Mouse (Mus musculus): Measurements from ENCODE around the gene Kpna1. TPM values are rescaled to one million over a fixed set of nuclear protein-coding genes. Genes with fewer than 3 reads are reported as not detected.

The Kpna1 gene
- polyA plus RNA-seq, 2 experiments = 15.4 to 38.7 TPM

DNA sequence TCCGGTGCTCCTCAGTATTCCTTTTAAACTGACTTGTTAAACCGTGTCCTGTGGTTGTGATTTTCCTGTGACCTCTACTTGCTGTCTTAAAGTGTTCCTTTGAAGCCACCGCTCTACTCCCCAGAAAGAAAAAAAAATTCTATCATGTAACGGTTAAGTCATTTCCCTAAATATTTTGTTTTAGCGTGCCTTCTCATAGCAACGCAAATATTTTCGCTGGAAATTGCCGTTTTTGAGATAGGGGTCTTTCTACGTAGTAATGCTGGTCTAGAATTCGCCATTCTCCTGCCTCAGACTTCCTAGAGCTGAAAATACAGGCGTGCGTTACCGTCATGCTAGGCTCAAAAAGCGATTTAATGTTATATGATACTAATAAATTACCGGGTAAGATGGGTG is 4.0 kb downstream of the Kpna1 start:
- Histone ChIP-seq H3K4me1 (ENCODE audit: control insufficient read depth, insufficient read depth, low read length) (0 out of 2 replicates have a peak, but pooled peaks cover 8% of the 10 kb centered on the region), H3K9me3 (ENCODE audit: control insufficient read depth, low read length) (no peaks in the 10 kb centered on the region), H3K27ac (replicated peaks; ENCODE audit: low read depth, low read length) (no peak overlapping the region), H3K27me3 (ENCODE audit: control insufficient read depth, insufficient read depth, low read length) (no peaks in the 10 kb centered on the region), H3K4me3 (replicated peaks; ENCODE audit: low read length) (peak overlapping the region; percentile 85), H3K4me2 (replicated peaks; ENCODE audit: low read depth, low read length, severe bottlenecking) (peak overlapping the region; percentile 60), H3K9ac (ENCODE audit: low read depth, low read length, severe bottlenecking) (peak overlapping the region; percentile 93; the same call in 1 of the 2 replicates), H3K36me3 (ENCODE audit: control insufficient read depth, insufficient read depth, low read length) (no peaks in the 10 kb centered on the region)
- DNase-seq (ENCODE audit: low spot score) (no peak), ATAC-seq (ENCODE audit: low FRiP score, low read depth) (no peak)
- no peak for TF ChIP-seq POLR2A (IDR thresholded peaks at IDR 0.05; ENCODE audit: borderline replicate concordance, extremely low read depth, insufficient read depth, insufficient read length)
- WGBS = 1% methylated on average over 15 of the region's 15 CpGs

DNA sequence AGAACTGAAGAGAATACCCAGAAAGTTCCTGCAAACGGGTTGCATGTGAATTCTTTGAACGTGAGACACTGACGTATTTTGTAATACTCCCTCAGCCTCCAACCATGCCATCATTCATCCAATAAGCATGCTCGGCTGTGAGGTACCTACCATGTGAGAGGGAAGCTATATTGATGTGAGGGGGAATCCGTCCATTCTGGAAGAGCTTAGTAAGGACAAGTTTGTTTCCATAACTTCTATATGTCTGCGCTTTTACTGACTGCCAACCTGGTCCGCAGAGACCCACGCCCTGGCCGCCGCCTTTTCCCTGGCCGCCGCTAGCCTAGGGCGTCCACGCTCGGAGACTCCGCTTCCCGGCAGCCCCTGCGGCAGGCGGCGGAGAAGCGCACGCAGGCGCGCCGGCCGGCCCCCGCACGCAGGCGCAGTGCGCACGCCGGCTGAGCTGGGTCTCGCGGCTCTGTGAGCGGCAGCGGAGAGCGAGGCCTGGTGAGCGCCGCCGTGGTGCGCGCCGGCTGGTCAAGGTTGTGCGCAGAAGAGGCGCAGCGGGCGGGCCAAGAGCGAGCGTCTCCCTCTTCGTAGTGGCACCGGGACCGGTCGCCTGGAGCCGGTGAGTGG is 4.5 kb downstream of the Kpna1 start:
- TF ChIP-seq POLR2A (IDR thresholded peaks at IDR 0.05; ENCODE audit: borderline replicate concordance, extremely low read depth, insufficient read depth, insufficient read length) = peak; percentile 83; the same call in 1 of the 2 replicates
- peak overlapping the region; percentile 93 for H3K9ac ChIP-seq (ENCODE audit: low read depth, low read length, severe bottlenecking)
- DNase-seq (ENCODE audit: low spot score) (peak; percentile 87), ATAC-seq (ENCODE audit: low FRiP score, low read depth) (peak; percentile 94)
- H3K36me3 ChIP-seq (ENCODE audit: control insufficient read depth, insufficient read depth, low read length) = no peaks in the 10 kb centered on the region
- peak overlapping the region; percentile 99 for H3K27ac ChIP-seq (replicated peaks; ENCODE audit: low read depth, low read length)
- H3K4me1 ChIP-seq (ENCODE audit: control insufficient read depth, insufficient read depth, low read length) = 0 out of 2 replicates have a peak, but pooled peaks cover 8% of the 10 kb centered on the region
- peak overlapping the region; percentile 85 for H3K4me3 ChIP-seq (replicated peaks; ENCODE audit: low read length)
- under 1% methylated on average over 47 of the region's 54 CpGs for WGBS
- H3K4me2 ChIP-seq (replicated peaks; ENCODE audit: low read depth, low read length, severe bottlenecking) = peak overlapping the region; percentile 60
- no peaks in the 10 kb centered on the region for H3K9me3 ChIP-seq (ENCODE audit: control insufficient read depth, low read length)
- no peaks in the 10 kb centered on the region for H3K27me3 ChIP-seq (ENCODE audit: control insufficient read depth, insufficient read depth, low read length)

- no peaks in the 10 kb centered on the region for H3K36me3 ChIP-seq (ENCODE audit: control insufficient read depth, insufficient read depth, low read length)
- peak overlapping the region; percentile 99 for H3K27ac ChIP-seq (replicated peaks; ENCODE audit: low read depth, low read length)
- TF ChIP-seq POLR2A (IDR thresholded peaks at IDR 0.05; ENCODE audit: borderline replicate concordance, extremely low read depth, insufficient read depth, insufficient read length) = no peak
- peak overlapping the region; percentile 60 for H3K4me2 ChIP-seq (replicated peaks; ENCODE audit: low read depth, low read length, severe bottlenecking)
- peak overlapping the region; percentile 93 for H3K9ac ChIP-seq (ENCODE audit: low read depth, low read length, severe bottlenecking)
- peak overlapping the region; percentile 85 for H3K4me3 ChIP-seq (replicated peaks; ENCODE audit: low read length)
- H3K27me3 ChIP-seq (ENCODE audit: control insufficient read depth, insufficient read depth, low read length) = no peaks in the 10 kb centered on the region
- DNase-seq (ENCODE audit: low spot score) (peak; percentile 57), ATAC-seq (ENCODE audit: low FRiP score, low read depth) (peak; percentile 48)
- 0 out of 2 replicates have a peak, but pooled peaks cover 8% of the 10 kb centered on the region for H3K4me1 ChIP-seq (ENCODE audit: control insufficient read depth, insufficient read depth, low read length)
- no peaks in the 10 kb centered on the region for H3K9me3 ChIP-seq (ENCODE audit: control insufficient read depth, low read length)
- under 1% methylated on average over 48 of the region's 86 CpGs for whole genome bisulfite sequencing
These were observed 5.1 kb downstream of the Kpna1 start for GRCm38 (mm10) chr16:35983517-35984101.

GRCm38 (mm10) chr16:35984471-35984870 is 5.9 kb downstream of the Kpna1 start:
- no peak for TF ChIP-seq POLR2A (IDR thresholded peaks at IDR 0.05; ENCODE audit: borderline replicate concordance, extremely low read depth, insufficient read depth, insufficient read length)
- WGBS = 74% methylated on average over 3 of the region's 3 CpGs
- no peak overlapping the region for H3K9ac ChIP-seq (ENCODE audit: low read depth, low read length, severe bottlenecking)

GRCm38 (mm10) chr16:35987930-35988329 is 9.4 kb downstream of the Kpna1 start:
- H3K27me3 ChIP-seq (ENCODE audit: control insufficient read depth, insufficient read depth, low read length) = no peaks in the 10 kb centered on the region
- H3K27ac ChIP-seq (replicated peaks; ENCODE audit: low read depth, low read length) = no peak overlapping the region
- WGBS = 73% methylated on average over 1 of the region's 1 CpGs

More at GRCm38 (mm10) chr16:35984471-35984870, 5.9 kb downstream of the Kpna1 start:
- DNase-seq (ENCODE audit: low spot score) = no peak
- no peaks in the 10 kb centered on the region for H3K9me3 ChIP-seq (ENCODE audit: control insufficient read depth, low read length)
- peak overlapping the region; percentile 85 for H3K4me3 ChIP-seq (replicated peaks; ENCODE audit: low read length)
- H3K4me1 ChIP-seq (ENCODE audit: control insufficient read depth, insufficient read depth, low read length) = 0 out of 2 replicates have a peak, but pooled peaks cover 8% of the 10 kb centered on the region
- no peak overlapping the region for H3K27ac ChIP-seq (replicated peaks; ENCODE audit: low read depth, low read length)
- ATAC-seq (ENCODE audit: low FRiP score, low read depth) = no peak
- H3K36me3 ChIP-seq (ENCODE audit: control insufficient read depth, insufficient read depth, low read length) = no peaks in the 10 kb centered on the region
- no peaks in the 10 kb centered on the region for H3K27me3 ChIP-seq (ENCODE audit: control insufficient read depth, insufficient read depth, low read length)
- peak overlapping the region; percentile 60 for H3K4me2 ChIP-seq (replicated peaks; ENCODE audit: low read depth, low read length, severe bottlenecking)

More at GRCm38 (mm10) chr16:35987930-35988329, 9.4 kb downstream of the Kpna1 start:
- DNase-seq (ENCODE audit: low spot score) = no peak
- H3K4me2 ChIP-seq (replicated peaks; ENCODE audit: low read depth, low read length, severe bottlenecking) = no peak overlapping the region
- H3K9me3 ChIP-seq (ENCODE audit: control insufficient read depth, low read length) = no peaks in the 10 kb centered on the region
- H3K36me3 ChIP-seq (ENCODE audit: control insufficient read depth, insufficient read depth, low read length) = no peaks in the 10 kb centered on the region
- no peak overlapping the region for H3K4me3 ChIP-seq (replicated peaks; ENCODE audit: low read length)
- ATAC-seq (ENCODE audit: low FRiP score, low read depth) = no peak
- H3K9ac ChIP-seq (ENCODE audit: low read depth, low read length, severe bottlenecking) = no peak overlapping the region
- no peak for TF ChIP-seq POLR2A (IDR thresholded peaks at IDR 0.05; ENCODE audit: borderline replicate concordance, extremely low read depth, insufficient read depth, insufficient read length)
- 0 out of 2 replicates have a peak, but pooled peaks cover 8% of the 10 kb centered on the region for H3K4me1 ChIP-seq (ENCODE audit: control insufficient read depth, insufficient read depth, low read length)
